Mouse (Mus musculus): ENCODE measurements around the gene Slc24a2. TPM values are rescaled to one million over a fixed set of nuclear protein-coding genes. Genes with fewer than 3 reads are reported as not detected.

Slc24a2 gene
- polyA plus RNA-seq (2012; rRNA removed), result 4.6 and 5.6 TPM in 2 replicates

DNA sequence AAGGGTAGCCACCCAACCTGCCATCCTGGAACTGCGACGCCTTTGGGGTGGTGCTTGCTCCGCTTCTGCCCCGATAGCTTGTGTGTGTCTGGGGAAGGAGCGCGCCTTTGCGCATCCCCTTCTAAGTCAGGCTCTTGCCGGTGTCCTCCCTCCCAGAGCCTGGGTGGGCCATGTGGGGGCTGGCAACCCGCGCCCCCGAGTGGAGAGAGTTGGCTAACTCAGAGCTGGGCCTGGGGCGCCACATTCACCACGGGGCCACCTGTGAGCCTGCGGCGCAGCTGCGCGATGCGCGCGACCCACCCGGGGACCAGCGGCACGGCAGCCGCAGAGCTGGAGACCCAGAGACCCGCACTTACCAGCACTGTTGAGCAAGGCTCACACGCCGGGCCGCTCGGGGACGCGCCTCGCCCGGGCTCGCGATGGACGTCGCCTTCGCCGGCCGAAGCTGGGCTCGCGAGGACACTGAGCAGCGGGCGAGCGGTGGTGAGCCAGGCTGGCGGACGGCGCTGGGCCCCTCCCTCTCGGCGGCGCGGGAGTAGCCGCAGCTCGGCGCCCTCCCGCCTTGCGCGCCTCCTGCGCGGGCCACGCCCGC is at the start of gene Slc24a2:
Slc24a2 (minus strand) TSS at position 518 of the 592 bp plus-strand sequence.

Data from central nervous system, embryonic 18 days (tissue).